Mouse (Mus musculus) cerebellum, postnatal 4 days (tissue): ENCODE results near the gene Myo15b.

ENCODE experiments used
- DNase-seq, 2 experiments: peaks; one replicate each; pipeline ENCODE4 v3.0.0; 2022; ENCODE audit warnings: low spot score in 2 of 2, mixed read lengths in 1 of 2

Myo15b gene

DNA sequence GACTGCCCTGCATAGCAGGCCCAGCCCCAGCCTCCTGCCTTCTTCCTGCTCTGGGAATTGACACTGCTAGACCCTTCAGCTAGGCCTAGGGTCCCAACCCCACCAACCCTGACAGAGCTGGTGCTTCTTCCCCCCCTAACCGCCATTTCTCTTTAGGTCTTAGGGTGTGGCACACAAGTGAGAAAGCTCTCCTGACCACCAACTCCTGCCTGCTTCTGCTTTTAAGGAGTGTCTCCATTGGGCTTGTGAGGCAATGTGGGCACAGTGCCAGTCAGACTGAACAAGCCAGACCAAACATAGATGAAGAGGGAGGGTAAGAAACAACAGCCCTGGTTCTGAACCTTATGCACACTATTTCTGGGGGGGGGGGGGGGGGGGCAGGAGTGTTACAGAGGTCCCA, 44.6 kb downstream of the Myo15b start:
- DNase-seq = no peak

DNA sequence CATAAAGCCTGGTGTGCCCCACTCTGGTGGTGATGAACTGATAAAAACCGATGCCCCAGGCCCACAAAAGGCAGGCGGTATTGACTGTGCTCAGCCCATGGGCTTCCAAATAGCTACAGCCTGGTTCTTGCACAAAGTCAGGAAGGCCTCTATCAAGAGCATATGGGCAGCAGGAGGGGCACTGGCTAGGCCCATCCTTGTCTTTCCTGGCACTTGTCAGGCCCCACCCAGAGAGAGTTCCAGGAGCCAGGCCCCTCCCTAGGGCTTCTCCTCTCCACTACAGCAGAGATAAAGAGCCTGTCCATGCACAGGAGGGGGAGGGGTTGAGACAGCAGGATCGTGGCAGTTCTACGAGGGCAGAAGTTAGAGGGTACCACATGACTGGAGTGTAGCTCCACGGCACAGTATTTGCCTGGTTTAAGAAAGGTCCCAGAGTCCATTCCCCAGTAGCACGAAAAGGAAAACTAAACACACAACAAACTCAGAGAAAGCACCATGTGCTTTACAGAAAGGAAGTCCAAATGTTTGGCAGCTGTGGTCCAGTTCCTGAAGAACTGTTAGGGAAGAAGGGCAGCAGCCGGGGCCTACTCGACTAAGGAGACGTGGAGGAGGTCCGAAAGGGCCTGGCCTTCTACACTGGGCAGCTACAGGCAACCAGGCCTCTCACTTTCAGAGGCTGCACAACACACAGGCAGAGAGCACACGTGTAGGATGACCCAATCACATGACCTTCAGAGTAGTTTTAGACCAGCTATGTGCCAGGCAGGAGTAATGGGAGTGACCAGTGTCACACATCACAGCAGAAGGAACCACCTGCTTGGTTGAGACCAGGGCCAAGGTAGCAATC, 45.4 kb downstream of the Myo15b start:
- DNase-seq = no peak

DNA sequence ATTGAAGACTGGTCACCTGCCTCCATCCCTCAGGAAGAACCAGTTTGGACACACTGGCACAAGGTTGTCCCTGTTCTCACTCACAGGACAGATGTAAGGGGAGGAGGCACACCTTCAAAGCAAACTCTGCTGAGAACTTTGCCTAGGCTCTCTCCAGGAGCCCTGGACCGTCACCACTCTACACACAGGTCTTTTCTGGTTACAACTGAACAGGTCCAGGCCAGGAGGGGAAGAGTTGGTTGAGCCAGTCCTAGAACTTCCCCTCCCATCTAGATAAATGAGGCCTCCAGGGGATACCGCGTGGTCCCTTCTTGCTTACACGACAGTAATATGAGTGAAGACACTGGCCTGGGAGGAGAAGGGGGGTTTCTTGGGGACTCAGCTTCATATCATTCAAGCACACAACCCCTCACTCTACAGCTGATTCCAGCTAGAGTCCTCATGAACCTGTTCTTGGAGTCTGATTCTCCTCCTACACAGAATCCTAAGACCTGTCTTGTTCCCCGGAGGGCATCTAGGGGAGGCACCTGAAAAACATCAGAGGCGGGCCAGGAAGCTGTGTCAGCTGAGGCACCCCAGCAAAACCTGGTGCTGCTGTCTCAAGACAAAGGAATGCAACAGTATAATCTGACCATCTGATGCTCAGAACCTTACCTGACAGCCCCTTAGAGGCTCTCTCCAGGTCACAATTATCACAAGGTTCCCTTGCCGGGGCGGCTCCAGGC, 46.2 kb downstream of the Myo15b start:
- no peak for DNase-seq

- DNase-seq = no peak
These were observed 47.0 kb downstream of the Myo15b start for GRCm38 (mm10) chr11:115904956-115905790.

DNA sequence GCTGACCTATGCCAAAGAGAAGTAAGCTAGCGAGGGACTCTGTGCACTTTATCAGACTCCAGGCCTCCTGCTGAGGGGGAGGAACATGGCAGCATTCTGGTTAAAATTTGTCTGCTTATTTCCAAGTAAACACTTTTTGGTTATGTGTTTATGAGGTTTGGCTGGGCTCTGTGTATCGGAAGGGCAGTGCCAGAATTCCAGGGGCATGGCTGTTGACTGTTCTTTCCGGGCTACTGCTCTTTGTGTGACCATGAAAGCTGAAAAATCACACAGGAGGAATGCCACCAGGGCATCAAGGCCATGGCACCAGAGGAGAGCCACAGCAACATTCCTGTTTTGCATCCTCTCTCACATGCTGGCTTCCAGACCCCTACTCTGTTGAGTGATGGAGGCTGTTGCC, 47.9 kb downstream of the Myo15b start:
- no peak for DNase-seq

DNA sequence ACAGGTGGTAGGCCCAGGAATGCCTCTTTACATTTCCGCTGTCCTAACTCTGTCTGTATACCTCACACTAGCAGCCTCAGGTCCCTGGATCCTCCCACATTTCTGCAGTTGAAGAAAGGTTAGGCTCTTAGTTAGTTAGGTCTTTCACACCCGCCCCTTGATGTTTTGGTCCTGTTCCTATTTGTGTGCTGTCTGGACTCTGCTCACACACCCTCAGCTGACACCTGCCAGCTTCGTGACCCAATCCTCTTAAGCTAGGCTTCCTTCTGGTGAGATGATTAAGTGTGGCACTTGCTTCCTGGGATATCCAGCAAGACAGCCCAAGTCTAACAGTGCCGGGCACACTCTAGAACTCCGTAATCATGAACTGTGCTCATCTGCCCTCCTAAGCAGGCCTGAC, 48.3 kb downstream of the Myo15b start:
- DNase-seq = no peak

GRCm38 (mm10) chr11:115911134-115911561, 52.9 kb downstream of the Myo15b start:
- no peak for DNase-seq

GRCm38 (mm10) chr11:115911632-115912376, 53.6 kb downstream of the Myo15b start, which contains the start of gene Smim6:
Gene Smim6 (plus strand): TSS chr11:115912017.
- no peak for DNase-seq

- DNase-seq = no peak
These were observed 58.4 kb downstream of the Myo15b start for GRCm38 (mm10) chr11:115916579-115916978.

GRCm38 (mm10) chr11:115918637-115919036, 60.4 kb downstream of the Myo15b start:
- no peak for DNase-seq

GRCm38 (mm10) chr11:115919073-115919472, 60.9 kb downstream of the Myo15b start:
- DNase-seq = no peak

DNA sequence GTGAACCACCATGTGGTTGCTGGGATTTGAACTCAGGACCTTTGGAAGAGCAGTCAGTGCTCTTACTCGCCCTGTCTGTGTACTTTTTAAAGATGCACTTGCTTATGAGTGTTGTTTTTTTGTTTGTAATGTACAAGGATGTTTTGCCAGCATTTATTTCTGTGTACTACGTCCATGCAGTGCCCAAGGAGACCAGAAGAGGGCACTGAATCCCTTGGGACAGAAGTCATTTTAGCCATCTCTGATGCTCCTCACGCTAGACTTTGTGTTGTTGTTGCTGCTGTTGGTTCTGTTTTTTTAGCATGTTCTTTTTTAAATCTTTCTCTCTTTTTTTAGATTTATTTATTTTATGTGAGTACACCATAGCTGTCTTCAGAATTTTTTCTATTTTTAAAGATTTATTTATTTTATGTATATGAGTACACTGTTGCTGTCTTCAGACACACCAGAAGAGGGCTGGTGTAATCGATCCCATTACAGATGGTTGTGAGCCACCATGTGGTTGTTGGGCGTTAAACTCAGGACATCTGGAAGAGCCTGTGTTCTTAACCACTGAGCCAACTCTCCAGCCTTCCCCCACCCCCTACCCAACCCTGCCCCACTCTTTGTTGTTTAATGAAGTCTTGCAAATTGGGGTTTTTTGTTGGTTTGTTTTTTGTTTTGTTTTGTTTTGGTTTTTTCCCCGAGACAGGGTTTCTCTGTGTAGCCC, 62.1 kb downstream of the Myo15b start:
- peak in 1 of 2 experiments; percentile 48 for DNase-seq

- DNase-seq = no peak
These were observed 63.8 kb downstream of the Myo15b start for GRCm38 (mm10) chr11:115921986-115922385.

- DNase-seq = no peak
These were observed 70.8 kb downstream of the Myo15b start for GRCm38 (mm10) chr11:115929031-115929430.

GRCm38 (mm10) chr11:115929818-115930217, 71.6 kb downstream of the Myo15b start:
- DNase-seq = no peak

DNA sequence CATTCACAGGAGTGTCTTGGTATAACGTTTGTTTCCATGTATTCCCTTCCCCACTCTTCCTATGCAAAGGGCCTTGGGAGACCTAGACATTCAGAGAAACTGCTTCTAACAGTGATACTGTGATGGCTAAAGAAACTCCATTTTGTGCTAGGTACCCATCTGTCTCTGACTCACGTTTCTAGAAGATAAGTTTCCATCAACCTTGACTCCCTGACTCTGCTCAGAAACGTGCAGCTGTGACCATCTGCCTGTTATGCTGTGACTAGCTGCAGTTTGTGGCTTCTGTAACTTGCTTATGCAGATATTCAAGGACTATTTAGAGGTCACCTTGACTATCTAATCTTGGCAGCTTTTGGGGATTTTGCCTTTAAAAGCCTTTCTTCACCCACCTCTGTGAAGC, 73.0 kb downstream of the Myo15b start:
- DNase-seq = no peak

DNA sequence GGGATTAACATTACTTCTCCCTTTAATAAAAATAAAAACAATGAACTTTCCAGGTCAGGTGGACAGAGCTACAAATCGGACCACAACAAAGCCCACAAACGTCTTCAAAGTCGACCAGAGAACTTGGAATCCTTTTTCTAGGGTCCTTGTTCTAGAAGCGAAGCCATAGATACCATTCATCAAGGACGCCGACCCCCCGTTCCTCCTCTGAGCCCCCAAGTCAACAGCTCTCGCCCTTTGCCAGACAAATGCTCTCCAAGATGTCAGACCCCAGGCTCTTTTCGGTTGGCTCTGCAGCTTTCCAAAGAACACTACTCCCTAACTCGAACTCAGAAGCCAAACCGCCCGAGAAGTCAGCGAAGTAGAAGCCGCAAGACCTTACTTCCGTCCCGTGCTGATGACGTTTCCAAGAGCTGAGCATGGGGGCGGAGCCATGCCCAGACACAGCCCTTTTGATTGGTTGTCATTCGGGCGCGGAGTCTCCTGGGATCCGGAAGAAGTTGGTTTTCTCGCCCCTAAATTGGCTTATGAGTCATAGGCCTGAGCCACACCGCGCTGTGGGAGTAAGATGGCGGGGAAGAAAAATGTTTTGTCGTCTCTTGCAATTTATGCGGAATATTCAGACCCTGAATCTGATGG, 75.0 kb downstream of the Myo15b start, which contains the start of the genes Sap30bp and Recql5:
Gene Sap30bp (plus strand): TSS at position 175 of the 639 bp plus-strand sequence.
Gene Recql5 (minus strand): TSS at position 370 of the 639 bp plus-strand sequence.
- DNase-seq = peak; percentile 95 to 96

GRCm38 (mm10) chr11:115933747-115934110, 75.5 kb downstream of the Myo15b start:
- no peak for DNase-seq

DNA sequence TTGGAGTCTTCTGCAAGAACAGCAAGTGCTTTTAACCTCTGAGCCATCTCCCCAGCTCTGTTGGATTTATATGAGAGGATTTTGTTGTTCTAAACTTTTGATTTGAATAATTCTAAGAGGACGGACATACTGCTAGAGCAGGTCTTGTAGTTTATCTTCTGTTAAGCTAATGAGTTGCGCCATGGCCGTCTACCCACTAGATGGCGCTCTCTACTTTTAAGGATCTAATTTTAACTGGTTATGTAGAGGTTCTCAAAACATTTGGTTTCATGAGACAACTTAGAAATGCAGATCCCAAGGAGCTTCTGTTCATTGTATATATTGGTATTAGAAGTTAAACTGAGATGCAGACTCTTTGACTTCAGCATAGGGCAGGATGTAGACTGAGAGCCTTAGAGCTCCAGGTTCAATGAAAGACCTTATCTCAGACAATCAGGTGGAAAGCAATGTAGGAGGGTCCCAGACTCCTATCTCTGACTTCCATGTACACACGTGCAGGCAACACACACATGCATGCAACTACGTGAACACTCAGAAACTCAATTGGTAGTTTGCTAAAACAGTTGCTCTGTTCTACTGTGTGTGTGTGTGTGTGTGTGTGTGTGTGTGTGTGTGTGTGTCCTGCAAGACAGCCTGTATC, 81.6 kb downstream of the Myo15b start:
- DNase-seq = peak in 1 of 2 experiments; percentile 70
